Mouse (Mus musculus) stomach, embryonic 15.5 days (tissue): ENCODE measurements around the gene Rmdn3. TPM values are rescaled to one million over a fixed set of nuclear protein-coding genes. Genes with fewer than 3 reads are reported as not detected.
A peak's percentile ranks its signal among the peaks of the same experiment; 100 is the strongest.

Experiments
- ATAC-seq: fragments of 200-750 bp; cut with Nextera tagmentation; 2 replicates; pipeline ENCODE4 v1.8.0; 2017; ENCODE audit warnings: low read depth, moderate number of reproducible peaks, moderate TSS enrichment; ENCODE audit not compliant: insufficient read depth, low FRiP score
- H3K27ac ChIP-seq: fragments of 300-500 bp; sonication (generic); 2 replicates; pipeline ENCODE4 v1.5.1; 2015; ENCODE audit warnings: mild to moderate bottlenecking, inconsistent platforms
- H3K27me3 ChIP-seq: fragments of 300-500 bp; sonication (generic); replicated peaks from 2 replicates; pipeline ENCODE4 v1.6.1; 2015; ENCODE audit warnings: inconsistent platforms
- H3K36me3 ChIP-seq: fragments of 300-500 bp; sonication (generic); 2 replicates; pipeline ENCODE4 v1.6.1; 2015; ENCODE audit warnings: inconsistent platforms
- H3K4me1 ChIP-seq: fragments of 300-500 bp; sonication (generic); 2 replicates; pipeline ENCODE4 v1.6.1; 2015; ENCODE audit warnings: inconsistent platforms
- H3K4me2 ChIP-seq: fragments of 300-500 bp; sonication (generic); 2 replicates; pipeline ENCODE4 v1.6.1; 2015; ENCODE audit warnings: mild to moderate bottlenecking, inconsistent platforms
- H3K4me3 ChIP-seq: fragments of 300-500 bp; sonication (generic); replicated peaks from 2 replicates; pipeline ENCODE4 v1.5.1; 2015; ENCODE audit warnings: inconsistent platforms
- H3K9ac ChIP-seq: fragments of 300-500 bp; sonication (generic); 2 replicates; pipeline ENCODE4 v1.6.1; 2015; ENCODE audit warnings: inconsistent platforms
- H3K9me3 ChIP-seq: fragments of 300-500 bp; sonication (generic); 2 replicates; pipeline ENCODE4 v1.6.1; 2016; ENCODE audit warnings: inconsistent platforms
- WGBS: fragments of 180-500 bp; shearing (Covaris S2); methylation state at CpG from one replicate; pipeline ENCODE4 v1.1.7; 2015; 5-methylcytosine and 5-hydroxymethylcytosine counted together
- polyA plus RNA-seq: library from polyadenylated mRNA; unstranded; fragments of >200 nt; fragmentation: Nextera tagmentation; extraction: Ambion mirVana; gene quantifications from 2 replicates; pipeline ENCODE4 v1.2.1, GENCODE M21; 2015

The Rmdn3 gene
- polyA plus RNA-seq, 1 experiment from 2014 or later = 36.6 TPM

GRCm38 (mm10) chr2:119166901-119167865 is 10.3 kb upstream of the Rmdn3 start, which contains the start of gene Gchfr:
Gene Gchfr, plus strand, starts transcription at chr2:119167773.
- peak within 1 kb of the TSS; percentile 57 for H3K4me3 ChIP-seq
- H3K4me1 ChIP-seq = peaks cover 16% of the 10 kb centered on the region
- under 1% methylated on average over 60 of the region's 60 CpGs for WGBS
- no peaks in the 10 kb centered on the region for H3K27me3 ChIP-seq
- H3K4me2 ChIP-seq = peak within 1 kb of the TSS; percentile 100
- H3K9me3 ChIP-seq = no peaks in the 10 kb centered on the region
- H3K9ac ChIP-seq = peak within 1 kb of the TSS; percentile 38; the same call in 1 of the 2 replicates
- no peak within 1 kb of the TSS for H3K27ac ChIP-seq
- H3K36me3 ChIP-seq = 0 out of 2 replicates have a peak, but pooled peaks cover 4% of the 10 kb centered on the region
- peak; percentile 76 for ATAC-seq

- Histone ChIP-seq H3K4me3 (no peak overlapping the region), H3K9ac (no peak overlapping the region), H3K36me3 (no peaks in the 10 kb centered on the region), H3K4me2 (no peak overlapping the region), H3K27ac (no peak overlapping the region), H3K27me3 (no peaks in the 10 kb centered on the region), H3K9me3 (no peaks in the 10 kb centered on the region), H3K4me1 (peaks cover 12% of the 10 kb centered on the region)
- no peak for ATAC-seq
Measured at GRCm38 (mm10) chr2:119165401-119165800, 8.6 kb upstream of the Rmdn3 start.

GRCm38 (mm10) chr2:119163999-119164398 is 7.2 kb upstream of the Rmdn3 start:
- Histone ChIP-seq H3K4me1 (peaks cover 12% of the 10 kb centered on the region), H3K27ac (no peak overlapping the region), H3K4me3 (no peak overlapping the region), H3K9me3 (no peaks in the 10 kb centered on the region), H3K9ac (no peak overlapping the region), H3K36me3 (no peaks in the 10 kb centered on the region), H3K4me2 (no peak overlapping the region), H3K27me3 (no peaks in the 10 kb centered on the region)
- 93% methylated on average over 4 of the region's 4 CpGs for WGBS
- ATAC-seq = no peak

- no peak overlapping the region for H3K9ac ChIP-seq
- H3K4me3 ChIP-seq = no peak overlapping the region
- no peaks in the 10 kb centered on the region for H3K36me3 ChIP-seq
- no peaks in the 10 kb centered on the region for H3K9me3 ChIP-seq
- no peak overlapping the region for H3K4me2 ChIP-seq
- peaks cover 12% of the 10 kb centered on the region for H3K4me1 ChIP-seq
- H3K27me3 ChIP-seq = no peaks in the 10 kb centered on the region
- no peak for ATAC-seq
- 58% methylated on average over 3 of the region's 3 CpGs for WGBS
- no peak overlapping the region for H3K27ac ChIP-seq
Measured at GRCm38 (mm10) chr2:119163135-119163534, 6.3 kb upstream of the Rmdn3 start.

- H3K36me3 ChIP-seq = no peaks in the 10 kb centered on the region
- H3K27ac ChIP-seq = no peak overlapping the region
- no peaks in the 10 kb centered on the region for H3K27me3 ChIP-seq
- no peak overlapping the region for H3K4me3 ChIP-seq
- 0 out of 2 replicates have a peak, but pooled peaks cover 4% of the 10 kb centered on the region for H3K4me1 ChIP-seq
- no peaks in the 10 kb centered on the region for H3K9me3 ChIP-seq
- ATAC-seq = no peak
- H3K4me2 ChIP-seq = no peak overlapping the region
- no peak overlapping the region for H3K9ac ChIP-seq
- 30% methylated on average over 2 of the region's 2 CpGs for WGBS
Measured at GRCm38 (mm10) chr2:119161247-119161646, 4.4 kb upstream of the Rmdn3 start.

- Histone ChIP-seq H3K9ac (no peak overlapping the region), H3K36me3 (no peaks in the 10 kb centered on the region; the same call in 1 of the 2 replicates), H3K4me2 (no peak overlapping the region), H3K4me1 (peaks cover 11% of the 10 kb centered on the region; the same call in 1 of the 2 replicates), H3K27ac (no peak overlapping the region), H3K4me3 (no peak overlapping the region), H3K27me3 (no peaks in the 10 kb centered on the region), H3K9me3 (no peaks in the 10 kb centered on the region)
- no peak for ATAC-seq
Measured at GRCm38 (mm10) chr2:119157836-119158235, 1.0 kb upstream of the Rmdn3 start.

GRCm38 (mm10) chr2:119156081-119156680 is 653 bp downstream of the Rmdn3 start:
- H3K4me1 ChIP-seq = peaks cover 11% of the 10 kb centered on the region; the same call in 1 of the 2 replicates
- peak overlapping the region; percentile 35; the same call in 1 of the 2 replicates for H3K27ac ChIP-seq
- H3K4me2 ChIP-seq = peak overlapping the region; percentile 88
- H3K27me3 ChIP-seq = no peaks in the 10 kb centered on the region
- peak overlapping the region; percentile 99 for H3K4me3 ChIP-seq
- ATAC-seq = peak; percentile 29
- H3K9ac ChIP-seq = peak overlapping the region; percentile 92
- WGBS = 4% methylated on average over 34 of the region's 34 CpGs
- no peaks in the 10 kb centered on the region for H3K9me3 ChIP-seq
- H3K36me3 ChIP-seq = peaks cover 11% of the 10 kb centered on the region; the same call in 1 of the 2 replicates

- Histone ChIP-seq H3K4me3 (peak overlapping the region; percentile 99; the same call in 1 of the 2 replicates), H3K9ac (no peak overlapping the region), H3K36me3 (peaks cover 17% of the 10 kb centered on the region; the same call in 1 of the 2 replicates), H3K4me1 (peaks cover 11% of the 10 kb centered on the region; the same call in 1 of the 2 replicates), H3K9me3 (no peaks in the 10 kb centered on the region), H3K4me2 (peak overlapping the region; percentile 88), H3K27me3 (no peaks in the 10 kb centered on the region), H3K27ac (no peak overlapping the region)
- WGBS = 68% methylated on average over 9 of the region's 9 CpGs
- peak; percentile 77; the same call in 1 of the 2 replicates for ATAC-seq
Measured at GRCm38 (mm10) chr2:119155388-119155787, 1.4 kb downstream of the Rmdn3 start.

GRCm38 (mm10) chr2:119154683-119155082 is 2.2 kb downstream of the Rmdn3 start:
- no peak overlapping the region for H3K9ac ChIP-seq
- peaks cover 11% of the 10 kb centered on the region; the same call in 1 of the 2 replicates for H3K4me1 ChIP-seq
- peaks cover 22% of the 10 kb centered on the region; the same call in 1 of the 2 replicates for H3K36me3 ChIP-seq
- 0 out of 2 replicates have a peak overlapping the region, but pooled peaks have one; percentile 7 for H3K27ac ChIP-seq
- no peak overlapping the region for H3K4me2 ChIP-seq
- no peak overlapping the region for H3K4me3 ChIP-seq
- ATAC-seq = no peak; the same call in 1 of the 2 replicates
- no peaks in the 10 kb centered on the region for H3K9me3 ChIP-seq
- no peaks in the 10 kb centered on the region for H3K27me3 ChIP-seq
- 69% methylated on average over 2 of the region's 2 CpGs for WGBS

- no peaks in the 10 kb centered on the region for H3K27me3 ChIP-seq
Measured at GRCm38 (mm10) chr2:119152255-119152654, 4.6 kb downstream of the Rmdn3 start.

GRCm38 (mm10) chr2:119147775-119148174 is 9.1 kb downstream of the Rmdn3 start:
- ATAC-seq = no peak
- H3K36me3 ChIP-seq = peaks cover 64% of the 10 kb centered on the region
- H3K4me2 ChIP-seq = no peak overlapping the region
- H3K9me3 ChIP-seq = no peaks in the 10 kb centered on the region
- 84% methylated on average over 8 of the region's 8 CpGs for WGBS
- H3K27ac ChIP-seq = no peak overlapping the region
- H3K4me1 ChIP-seq = no peaks in the 10 kb centered on the region
- H3K27me3 ChIP-seq = no peaks in the 10 kb centered on the region
- H3K9ac ChIP-seq = no peak overlapping the region
- H3K4me3 ChIP-seq = no peak overlapping the region

More at GRCm38 (mm10) chr2:119152255-119152654, 4.6 kb downstream of the Rmdn3 start:
- WGBS = 83% methylated on average over 6 of the region's 6 CpGs
- H3K4me1 ChIP-seq = peaks cover 8% of the 10 kb centered on the region; the same call in 1 of the 2 replicates
- no peak overlapping the region for H3K27ac ChIP-seq
- peaks cover 37% of the 10 kb centered on the region; the same call in 1 of the 2 replicates for H3K36me3 ChIP-seq
- H3K9ac ChIP-seq = no peak overlapping the region
- no peak overlapping the region for H3K4me3 ChIP-seq
- no peak for ATAC-seq
- H3K9me3 ChIP-seq = no peaks in the 10 kb centered on the region
- no peak overlapping the region for H3K4me2 ChIP-seq
